Mouse (Mus musculus) splenic B cell, adult 2 months (primary cell): ENCODE results near the gene Eif4enif1.
A peak's percentile ranks its signal among the peaks of the same experiment; 100 is the strongest.
"Not testable (repeated sequence)": the region's sequence is repeated elsewhere in the genome, so short reads cannot be mapped to it uniquely, and the experiment has no call there.

Experiments used
- DNase-seq: peaks from one replicate; pipeline ENCODE4 v3.0.0-alpha.2; 2011; ENCODE audit warnings: low read depth, low spot score
- H3K27me3 ChIP-seq: 2 replicates; pipeline ENCODE4 v1.6.1; 2012; ENCODE audit warnings: mild to moderate bottlenecking, low read length, moderate library complexity, mixed read lengths; ENCODE audit not compliant: control insufficient read depth, poor library complexity, insufficient read depth, severe bottlenecking
- H3K36me3 ChIP-seq: 2 replicates; pipeline ENCODE4 v1.6.1; 2012; ENCODE audit warnings: mild to moderate bottlenecking, low read length, moderate library complexity, mixed read lengths; ENCODE audit not compliant: control insufficient read depth, poor library complexity, insufficient read depth, severe bottlenecking

Eif4enif1 gene

DNA sequence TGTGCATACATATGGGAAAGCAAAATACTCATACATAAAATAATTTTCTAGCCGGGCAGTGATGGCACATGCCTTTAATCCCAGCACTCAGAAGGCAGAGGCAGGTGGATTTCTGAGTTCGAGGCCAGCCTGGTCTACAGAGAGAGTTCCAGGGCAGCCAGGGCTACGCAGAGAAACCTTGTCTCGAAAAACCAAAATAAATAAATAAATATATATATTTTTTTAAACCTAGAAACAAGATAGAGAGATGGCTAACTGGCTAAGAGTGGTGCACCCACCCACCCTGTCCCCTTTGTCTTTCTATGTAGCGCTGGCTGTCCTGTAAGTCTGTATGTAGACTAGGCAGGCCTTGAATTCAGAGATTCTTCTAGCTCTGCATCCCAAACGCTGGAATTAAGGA lies 29.7 kb upstream of the Eif4enif1 start:
- not testable (repeated sequence) for H3K27me3 ChIP-seq, DNase-seq, H3K36me3 ChIP-seq

DNA sequence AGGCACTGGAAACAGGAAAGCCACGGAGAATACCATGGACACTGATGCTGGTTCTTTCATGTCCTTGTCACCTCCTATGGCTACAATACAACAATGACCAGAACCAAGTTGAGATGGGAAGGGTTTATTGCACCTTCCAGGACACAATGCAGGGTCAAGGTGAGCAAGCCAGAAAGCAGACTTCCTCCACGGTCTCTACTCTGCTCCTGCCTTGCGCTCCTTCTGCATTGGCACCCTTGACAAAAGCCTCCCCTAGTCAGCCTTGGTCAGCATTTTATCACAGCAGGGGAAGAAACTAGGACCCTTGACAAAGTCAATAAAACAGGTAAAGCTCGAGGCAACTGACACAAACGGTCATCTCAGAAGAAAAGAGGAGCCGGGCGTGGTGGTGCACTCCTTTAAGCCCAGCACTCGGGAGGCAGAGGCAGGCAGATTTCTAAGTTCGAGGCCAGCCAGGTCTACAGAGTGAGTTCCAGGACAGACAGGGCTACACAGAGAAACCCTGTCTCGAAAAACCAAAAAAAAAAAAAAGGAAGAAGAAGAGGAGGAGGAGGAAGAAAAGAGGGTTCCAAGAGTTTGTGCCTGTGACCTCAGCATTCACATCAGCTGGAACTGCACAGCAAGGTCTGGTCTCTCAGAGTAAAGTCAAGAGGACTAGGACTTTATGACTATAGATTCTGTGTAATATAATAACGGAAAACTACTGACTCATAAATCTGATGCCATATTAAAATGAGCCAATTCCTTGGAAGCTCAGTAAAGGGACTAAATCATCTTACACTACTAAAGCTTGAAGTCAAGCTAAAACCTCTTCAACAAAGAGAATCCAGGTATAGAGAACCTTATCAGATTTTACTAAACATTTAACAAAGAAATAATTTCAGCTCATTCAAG lies 28.5 kb upstream of the Eif4enif1 start:
- DNase-seq, result peak; percentile 36
- H3K27me3 ChIP-seq, H3K36me3 ChIP-seq: not testable (repeated sequence)

GRCm38 (mm10) chr11:3178968-3179725 lies 23.0 kb upstream of the Eif4enif1 start:
- not testable (repeated sequence) for H3K27me3 ChIP-seq, DNase-seq, H3K36me3 ChIP-seq

- not testable (repeated sequence) for DNase-seq, H3K27me3 ChIP-seq, H3K36me3 ChIP-seq
These were observed 22.5 kb upstream of the Eif4enif1 start for GRCm38 (mm10) chr11:3179726-3180092.

DNA sequence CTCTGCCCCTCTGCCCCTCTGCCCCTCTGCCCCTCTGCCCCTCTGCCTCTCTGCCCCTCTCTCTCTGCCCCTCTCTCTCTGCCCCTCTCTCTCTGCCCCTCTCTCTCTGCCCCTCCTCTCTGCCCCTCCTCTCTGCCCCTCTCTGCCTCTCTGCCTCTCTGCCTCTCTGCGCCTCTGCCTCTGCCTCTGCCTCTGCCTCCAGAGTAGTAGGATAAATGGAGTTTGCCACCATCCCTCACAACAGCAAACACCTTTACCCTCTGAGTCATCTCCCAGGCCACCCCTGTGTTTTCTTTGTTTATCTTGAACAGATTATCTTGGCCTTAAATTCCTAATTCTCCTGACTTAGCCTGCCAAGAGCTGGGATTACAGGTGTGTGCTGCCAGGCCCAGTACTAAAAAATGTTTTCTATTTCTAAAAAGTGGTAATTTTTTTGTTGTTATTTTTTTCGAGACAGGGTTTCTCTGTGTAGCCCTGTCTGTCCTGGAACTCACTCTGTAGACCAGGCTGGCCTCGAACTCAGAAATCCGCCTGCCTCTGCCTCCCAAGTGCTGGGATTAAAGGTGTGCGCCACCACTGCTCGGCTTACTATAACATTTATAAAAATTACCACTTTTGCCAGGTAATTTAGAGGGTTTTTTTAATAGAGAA lies 21.6 kb upstream of the Eif4enif1 start:
- H3K27me3 ChIP-seq, H3K36me3 ChIP-seq, DNase-seq: not testable (repeated sequence)

GRCm38 (mm10) chr11:3181250-3181649 lies 20.9 kb upstream of the Eif4enif1 start:
- not testable (repeated sequence) for H3K27me3 ChIP-seq, H3K36me3 ChIP-seq
- DNase-seq, result peak; percentile 44

- not testable (repeated sequence) for H3K36me3 ChIP-seq, H3K27me3 ChIP-seq, DNase-seq
These were observed 20.2 kb upstream of the Eif4enif1 start for GRCm38 (mm10) chr11:3181971-3182370.

DNA sequence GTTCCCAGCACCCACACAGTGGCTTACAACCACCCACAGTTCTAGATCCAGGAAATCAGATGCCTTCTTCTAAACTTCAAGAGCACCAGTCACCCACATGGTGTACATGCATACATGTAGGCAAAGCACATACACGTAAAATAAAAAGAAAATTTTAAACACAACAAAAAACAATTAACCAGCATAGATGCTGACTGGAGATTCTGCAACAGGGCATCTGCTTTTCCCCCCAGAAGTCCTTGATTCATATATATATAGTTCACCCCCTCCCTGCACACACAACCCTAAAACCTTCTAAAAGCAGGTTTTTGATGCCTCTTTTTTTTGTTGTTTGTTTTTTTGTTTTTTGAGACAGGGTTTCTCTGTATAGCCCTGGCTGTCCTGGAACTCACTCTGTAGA lies 19.5 kb upstream of the Eif4enif1 start:
- DNase-seq, H3K36me3 ChIP-seq, H3K27me3 ChIP-seq: not testable (repeated sequence)

DNA sequence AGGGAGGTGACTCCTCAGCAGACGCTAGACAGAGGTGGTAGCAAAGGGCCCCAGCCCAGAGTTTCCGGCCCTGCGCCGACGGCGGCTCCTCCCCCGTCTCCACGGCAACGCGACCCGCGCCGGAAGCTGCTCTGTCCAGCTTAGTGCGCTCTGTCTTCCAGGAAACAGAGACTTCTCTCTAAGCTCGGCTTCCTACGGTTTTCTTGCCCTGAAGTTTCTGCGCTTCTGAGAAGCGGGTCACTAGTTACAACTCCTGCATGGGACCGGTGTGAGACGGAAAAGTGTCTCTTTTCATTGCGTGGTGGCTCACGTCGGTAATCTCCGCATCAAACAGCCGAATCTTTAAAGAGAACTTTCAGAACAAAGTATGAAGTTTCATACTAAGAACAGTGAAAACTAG lies 8.8 kb upstream of the Eif4enif1 start, which contains the start of gene Sfi1:
Gene Sfi1, minus strand, starts transcription at position 101 of the 400 bp plus-strand sequence.
- DNase-seq, result no peak
- no peaks in the 10 kb centered on the region for H3K36me3 ChIP-seq
- H3K27me3 ChIP-seq, result no peaks in the 10 kb centered on the region

GRCm38 (mm10) chr11:3200636-3201035 lies 1.6 kb upstream of the Eif4enif1 start:
- not testable (repeated sequence) for H3K27me3 ChIP-seq, DNase-seq, H3K36me3 ChIP-seq

GRCm38 (mm10) chr11:3201326-3202230 lies 614 bp upstream of the Eif4enif1 start:
- no peaks in the 10 kb centered on the region for H3K36me3 ChIP-seq
- DNase-seq, result no peak
- no peaks in the 10 kb centered on the region for H3K27me3 ChIP-seq

DNA sequence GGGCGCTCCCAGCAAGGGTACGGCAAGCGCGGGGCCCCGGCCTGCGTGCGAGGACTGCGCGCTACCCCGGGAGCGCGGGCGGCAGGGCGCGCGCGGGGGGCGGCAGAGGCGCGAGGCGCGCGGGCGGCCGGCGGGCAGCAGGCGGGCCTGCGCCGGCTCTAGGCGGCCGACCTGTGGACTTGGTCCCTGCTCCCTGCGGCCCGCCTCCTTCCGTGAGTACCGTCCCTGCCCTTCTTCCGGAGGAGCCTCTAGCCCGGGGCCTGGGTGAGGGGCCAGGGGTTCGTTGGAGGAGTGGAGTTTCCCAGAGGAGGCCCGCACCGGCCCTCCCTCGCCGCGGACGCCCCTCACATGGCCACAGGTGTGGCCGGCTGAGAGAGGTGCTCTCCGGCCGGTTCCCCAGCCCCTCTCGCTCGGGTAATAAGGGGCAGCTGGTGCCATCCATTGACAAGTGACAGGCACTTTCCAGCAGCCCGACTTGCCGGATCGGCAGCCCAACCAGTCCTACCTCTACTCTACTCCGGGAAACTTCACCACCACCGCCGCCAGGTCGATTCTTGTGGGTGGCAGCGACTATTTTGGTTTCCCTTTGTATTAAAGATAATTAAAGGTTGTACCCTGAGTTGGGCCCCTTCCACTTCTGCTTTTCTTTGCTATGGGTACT lies 719 bp downstream of the Eif4enif1 start:
- Histone ChIP-seq H3K36me3 (no peaks in the 10 kb centered on the region), H3K27me3 (no peaks in the 10 kb centered on the region)
- DNase-seq, result peak; percentile 82

- Histone ChIP-seq H3K36me3 (0 out of 2 replicates have a peak, but pooled peaks cover 2% of the 10 kb centered on the region), H3K27me3 (no peaks in the 10 kb centered on the region)
- DNase-seq, result no peak
These were observed 1.6 kb downstream of the Eif4enif1 start for GRCm38 (mm10) chr11:3203771-3204170.

DNA sequence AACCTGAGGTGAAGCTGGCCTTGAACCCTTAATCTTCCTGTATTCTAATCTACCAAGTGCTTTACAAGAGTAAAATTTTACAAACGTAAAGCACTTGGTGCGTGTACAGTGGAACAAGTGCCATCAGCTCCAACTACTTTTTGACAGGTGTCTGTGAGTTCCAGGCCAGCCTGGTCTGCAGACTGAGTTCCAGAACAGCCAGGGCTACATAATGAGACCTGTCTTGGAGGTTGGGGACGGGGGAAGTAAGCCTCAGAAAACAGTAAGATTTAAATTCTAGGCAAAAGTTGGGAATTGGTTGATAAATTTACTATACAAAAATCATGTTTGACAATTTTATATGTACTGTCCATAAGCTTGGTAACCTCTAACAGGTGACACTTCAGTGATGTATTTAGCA lies 3.0 kb downstream of the Eif4enif1 start:
- 0 out of 2 replicates have a peak, but pooled peaks cover 2% of the 10 kb centered on the region for H3K36me3 ChIP-seq
- no peak for DNase-seq
- no peaks in the 10 kb centered on the region for H3K27me3 ChIP-seq
